Mouse (Mus musculus) neural tube, embryonic 14.5 days (tissue): Measurements from ENCODE around the gene Sub1. TPM values are rescaled to one million over a fixed set of nuclear protein-coding genes. Genes with fewer than 3 reads are reported as not detected.

Experiments
- ATAC-seq: fragments of 200-750 bp; cut with Nextera tagmentation; 2 replicates; pipeline ENCODE4 v1.8.0; 2017; ENCODE audit warnings: low read depth, mild to moderate bottlenecking, moderate TSS enrichment, moderate library complexity
- H3K27ac ChIP-seq: fragments of 300-500 bp; sonication (generic); 2 replicates; pipeline ENCODE4 v1.5.1; 2014; ENCODE audit warnings: low read depth, mild to moderate bottlenecking, control low read depth, low read length, moderate library complexity, mixed read lengths
- H3K27me3 ChIP-seq: fragments of 300-500 bp; sonication (generic); 2 replicates; pipeline ENCODE4 v1.6.1; 2014; ENCODE audit warnings: low read length; ENCODE audit not compliant: control insufficient read depth, insufficient read depth
- H3K36me3 ChIP-seq: fragments of 300-500 bp; sonication (generic); 2 replicates; pipeline ENCODE4 v1.6.1; 2014; ENCODE audit warnings: low read length, mixed read lengths; ENCODE audit not compliant: control insufficient read depth, insufficient read depth
- H3K4me1 ChIP-seq: fragments of 300-500 bp; sonication (generic); 2 replicates; pipeline ENCODE4 v1.6.1; 2014; ENCODE audit warnings: low read length; ENCODE audit not compliant: control insufficient read depth, insufficient read depth
- H3K4me2 ChIP-seq: fragments of 300-500 bp; sonication (generic); 2 replicates; pipeline ENCODE4 v1.6.1; 2014; ENCODE audit warnings: mild to moderate bottlenecking, low read depth, low read length, control low read depth
- H3K4me3 ChIP-seq: fragments of 300-500 bp; sonication (generic); 2 replicates; pipeline ENCODE4 v1.5.1; 2014; ENCODE audit warnings: low read depth, low read length, control low read depth, mixed read lengths
- H3K9ac ChIP-seq: fragments of 300-500 bp; sonication (generic); replicated peaks from 2 replicates; pipeline ENCODE4 v1.6.1; 2014; ENCODE audit warnings: low read depth, mild to moderate bottlenecking, control low read depth, low read length, mixed read lengths
- H3K9me3 ChIP-seq: fragments of 300-500 bp; sonication (generic); 2 replicates; pipeline ENCODE4 v1.6.1; 2016; ENCODE audit warnings: low read length; ENCODE audit not compliant: control insufficient read depth
- WGBS: fragments of 180-500 bp; shearing (Covaris S2); extraction: QIAGEN DNeasy Blood & Tissue Kit; methylation state at CpG from one replicate; pipeline ENCODE4 v1.1.7; 2014; 5-methylcytosine and 5-hydroxymethylcytosine counted together
- polyA plus RNA-seq: library from polyadenylated mRNA; unstranded; fragments of >200 nt; fragmentation: Nextera tagmentation; extraction: Ambion mirVana; gene quantifications from 2 replicates; pipeline ENCODE4 v1.2.1, GENCODE M21; 2014

Sub1 gene
- polyA plus RNA-seq, 1 experiment from 2014 or later = 564 TPM

DNA sequence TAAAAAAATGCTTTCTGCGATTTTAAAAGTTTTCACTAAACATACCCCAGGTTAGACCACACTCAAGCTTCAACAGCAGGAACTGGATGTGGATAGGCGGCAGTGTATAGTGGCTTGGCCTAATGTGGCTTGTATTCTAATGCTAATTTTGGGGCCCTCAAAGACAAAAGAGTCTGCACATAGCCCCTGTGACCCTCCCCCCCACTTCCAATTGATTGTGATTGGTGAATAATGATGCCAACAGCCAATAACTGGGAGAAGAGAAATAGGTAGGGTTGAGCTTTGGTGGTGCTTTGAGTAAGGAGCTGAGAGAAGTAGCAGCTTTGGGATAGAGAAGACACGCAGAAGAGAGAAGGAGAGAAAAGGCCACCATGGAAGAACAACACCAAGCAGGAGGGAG, 35.7 kb upstream of the Sub1 start:
- no peak for ATAC-seq
- no peaks in the 10 kb centered on the region for H3K9me3 ChIP-seq
- no peaks in the 10 kb centered on the region for H3K4me1 ChIP-seq
- H3K36me3 ChIP-seq = no peaks in the 10 kb centered on the region
- no peak overlapping the region for H3K4me3 ChIP-seq
- H3K27me3 ChIP-seq = no peaks in the 10 kb centered on the region
- WGBS = 77% methylated on average over 3 of the region's 3 CpGs
- no peak overlapping the region for H3K4me2 ChIP-seq
- H3K27ac ChIP-seq = no peak overlapping the region
- no peak overlapping the region for H3K9ac ChIP-seq

DNA sequence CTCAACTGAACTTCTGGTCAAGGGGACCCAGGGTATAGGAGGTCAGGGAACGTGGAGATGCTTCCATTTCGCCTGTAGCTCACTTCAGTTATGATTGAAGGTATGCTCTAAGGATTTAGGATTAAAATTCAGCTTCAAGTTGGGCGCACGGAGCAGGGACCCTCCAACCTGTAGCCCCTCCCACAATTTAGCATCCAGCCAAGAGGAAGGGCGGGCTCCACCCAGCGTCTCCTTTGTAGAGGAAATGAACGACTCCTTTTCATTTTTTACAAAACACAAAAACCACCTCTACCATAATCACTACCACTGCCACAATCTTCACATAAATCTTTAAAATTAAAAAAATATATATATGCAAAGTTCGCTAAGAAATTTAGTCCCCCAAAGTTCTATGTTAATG, 35.1 kb upstream of the Sub1 start:
- ATAC-seq = no peak
- no peaks in the 10 kb centered on the region for H3K36me3 ChIP-seq
- H3K9me3 ChIP-seq = no peaks in the 10 kb centered on the region
- no peak overlapping the region for H3K9ac ChIP-seq
- H3K4me3 ChIP-seq = no peak overlapping the region
- no peaks in the 10 kb centered on the region for H3K4me1 ChIP-seq
- no peak overlapping the region for H3K27ac ChIP-seq
- 92% methylated on average over 8 of the region's 8 CpGs for WGBS
- no peaks in the 10 kb centered on the region for H3K27me3 ChIP-seq
- H3K4me2 ChIP-seq = no peak overlapping the region

DNA sequence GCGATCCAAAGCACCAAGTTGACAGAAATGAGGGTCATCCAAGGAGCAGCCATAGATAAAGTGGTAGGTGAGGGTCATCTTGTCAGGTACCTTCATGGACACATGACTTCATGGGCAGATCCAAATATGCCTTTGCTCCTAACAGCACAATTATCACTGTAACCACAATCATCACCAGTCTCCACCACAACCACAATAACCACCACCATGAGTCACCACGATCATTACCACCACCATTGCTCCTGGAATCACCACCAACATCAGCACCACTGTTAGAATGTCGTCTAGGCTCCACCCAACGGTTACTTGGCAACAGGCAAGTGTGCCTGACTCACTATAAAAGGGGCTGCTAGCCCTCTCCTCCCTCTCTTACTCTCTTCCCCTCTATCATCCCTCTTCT, 33.4 kb upstream of the Sub1 start:
- H3K27me3 ChIP-seq = no peaks in the 10 kb centered on the region
- H3K36me3 ChIP-seq = no peaks in the 10 kb centered on the region
- no peaks in the 10 kb centered on the region for H3K4me1 ChIP-seq
- no peaks in the 10 kb centered on the region for H3K9me3 ChIP-seq
- H3K9ac ChIP-seq = no peak overlapping the region
- ATAC-seq = no peak; the same call in 1 of the 2 replicates
- H3K4me2 ChIP-seq = no peak overlapping the region
- H3K4me3 ChIP-seq = no peak overlapping the region
- H3K27ac ChIP-seq = no peak overlapping the region
- 74% methylated on average over 4 of the region's 4 CpGs for WGBS

DNA sequence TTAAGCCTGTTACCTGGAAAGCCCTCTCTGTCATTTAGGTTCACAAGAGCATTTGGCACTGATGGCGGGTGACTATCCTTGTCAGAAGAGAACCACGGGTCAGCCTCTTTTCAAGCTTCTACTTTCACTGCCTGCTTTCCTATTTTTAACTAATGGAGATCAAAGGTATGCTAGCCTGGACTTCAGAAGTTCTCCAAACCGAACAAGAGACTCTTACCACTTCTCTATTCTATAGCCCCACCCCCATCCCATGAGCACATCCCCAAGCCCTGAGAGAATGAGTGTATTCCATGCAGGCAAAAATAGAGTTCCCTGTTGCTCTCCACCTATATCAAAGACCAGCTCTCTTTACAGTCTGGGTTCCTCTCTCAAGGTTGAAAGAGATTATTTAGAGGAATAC, 31.0 kb upstream of the Sub1 start:
- no peaks in the 10 kb centered on the region for H3K9me3 ChIP-seq
- no peak overlapping the region for H3K27ac ChIP-seq
- H3K4me2 ChIP-seq = no peak overlapping the region
- H3K9ac ChIP-seq = no peak overlapping the region
- no peaks in the 10 kb centered on the region for H3K4me1 ChIP-seq
- no peak for ATAC-seq
- no peaks in the 10 kb centered on the region for H3K27me3 ChIP-seq
- 87% methylated on average over 3 of the region's 3 CpGs for WGBS
- H3K36me3 ChIP-seq = no peaks in the 10 kb centered on the region
- H3K4me3 ChIP-seq = no peak overlapping the region

DNA sequence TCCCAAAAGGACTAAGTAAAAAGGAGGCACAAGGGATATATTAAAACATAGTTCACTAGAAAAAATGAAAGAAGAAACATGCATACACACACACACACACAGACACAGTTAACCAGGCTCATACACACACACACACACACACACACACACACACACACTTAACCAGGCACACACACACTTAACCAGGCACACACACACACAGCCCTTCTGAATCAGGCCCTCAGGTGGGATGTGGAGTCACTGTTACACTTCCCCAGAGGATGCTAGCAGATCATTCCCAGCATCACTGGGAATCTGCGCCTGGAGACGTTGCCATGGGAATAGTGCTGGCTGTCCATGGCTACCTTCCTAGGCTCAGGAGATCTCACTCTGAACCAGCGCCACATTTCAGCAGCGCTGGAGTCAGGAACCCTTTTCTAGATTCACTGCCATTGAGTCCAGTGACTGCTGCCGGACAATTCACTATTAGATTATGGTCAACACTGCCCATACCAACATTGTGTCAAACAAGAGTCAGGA, 30.2 kb upstream of the Sub1 start:
- H3K4me2 ChIP-seq = no peak overlapping the region
- no peaks in the 10 kb centered on the region for H3K36me3 ChIP-seq
- H3K4me1 ChIP-seq = no peaks in the 10 kb centered on the region
- H3K27me3 ChIP-seq = no peaks in the 10 kb centered on the region
- no peak overlapping the region for H3K27ac ChIP-seq
- H3K9ac ChIP-seq = no peak overlapping the region
- H3K4me3 ChIP-seq = no peak overlapping the region
- no peak for ATAC-seq
- H3K9me3 ChIP-seq = no peaks in the 10 kb centered on the region
- WGBS = 84% methylated on average over 5 of the region's 5 CpGs

DNA sequence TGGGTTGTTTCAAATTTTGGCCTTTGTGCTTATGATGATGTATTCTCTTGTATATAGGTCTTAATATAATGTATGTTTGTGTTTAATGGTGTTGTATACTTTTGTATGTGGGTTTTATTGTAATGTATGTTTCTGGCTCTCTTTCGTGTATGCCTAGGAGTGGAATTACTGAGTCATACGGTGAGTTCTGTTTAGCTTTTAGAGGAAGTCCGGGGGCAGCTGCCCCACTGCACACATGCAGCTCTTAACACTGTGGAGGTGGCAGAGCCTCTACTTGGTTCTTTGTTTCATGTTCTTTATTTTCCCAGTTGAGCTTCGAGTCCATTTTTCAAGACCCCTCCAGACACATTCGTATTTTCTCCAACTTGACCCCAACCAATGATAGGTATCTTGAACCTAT, 29.2 kb upstream of the Sub1 start:
- Histone ChIP-seq H3K4me1 (no peaks in the 10 kb centered on the region), H3K4me2 (no peak overlapping the region), H3K27ac (no peak overlapping the region), H3K9me3 (no peaks in the 10 kb centered on the region), H3K36me3 (no peaks in the 10 kb centered on the region), H3K9ac (no peak overlapping the region), H3K4me3 (no peak overlapping the region), H3K27me3 (no peaks in the 10 kb centered on the region)
- WGBS = 86% methylated on average over 5 of the region's 5 CpGs
- ATAC-seq = no peak

DNA sequence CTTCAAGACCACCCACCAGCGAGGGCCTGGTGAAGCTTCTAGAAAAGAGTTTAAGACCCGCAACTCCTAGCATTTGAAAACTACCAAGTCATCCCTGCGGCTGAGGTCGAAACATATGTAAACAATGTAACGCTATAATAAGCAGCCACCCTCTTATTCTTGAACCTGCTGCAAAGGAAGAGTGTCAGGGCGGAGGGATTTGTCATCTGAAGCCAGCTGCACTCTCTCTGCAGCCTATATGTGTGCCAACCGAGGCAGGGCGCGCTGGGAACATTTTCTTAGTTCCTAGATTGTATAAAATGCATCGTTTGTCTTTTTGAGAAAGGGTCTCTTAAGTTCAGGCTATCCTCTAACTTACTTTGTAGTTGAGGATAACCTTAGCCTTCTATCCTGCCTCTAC, 28.6 kb upstream of the Sub1 start:
- Histone ChIP-seq H3K4me3 (no peak overlapping the region), H3K9ac (no peak overlapping the region), H3K4me2 (no peak overlapping the region), H3K27me3 (no peaks in the 10 kb centered on the region), H3K36me3 (no peaks in the 10 kb centered on the region), H3K9me3 (no peaks in the 10 kb centered on the region), H3K27ac (no peak overlapping the region), H3K4me1 (no peaks in the 10 kb centered on the region)
- ATAC-seq = no peak
- WGBS = 90% methylated on average over 10 of the region's 10 CpGs

DNA sequence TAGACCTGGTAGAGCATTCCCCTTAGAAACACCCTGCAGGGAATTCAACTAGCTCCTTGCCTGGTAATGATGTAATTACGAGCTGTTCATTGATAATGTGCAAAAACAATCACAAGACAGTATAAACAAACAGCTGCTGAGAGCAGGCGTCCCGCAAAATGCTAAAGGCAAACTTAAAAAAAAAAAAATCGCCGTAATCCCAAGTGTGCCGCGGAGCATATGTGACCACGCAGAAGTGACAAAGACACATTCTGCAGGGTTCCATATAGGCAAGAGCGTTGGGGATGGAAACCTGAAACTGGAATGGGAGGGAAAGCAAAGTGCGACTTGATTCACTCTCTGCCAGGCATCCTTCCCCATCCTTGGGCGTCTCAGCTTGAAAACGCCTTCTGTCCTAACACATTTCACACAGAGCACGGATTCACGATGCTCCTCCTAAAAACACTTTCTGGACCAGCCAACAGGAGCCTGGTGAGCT, 28.0 kb upstream of the Sub1 start:
- ATAC-seq = no peak
- Histone ChIP-seq H3K4me3 (no peak overlapping the region), H3K27ac (no peak overlapping the region), H3K36me3 (no peaks in the 10 kb centered on the region), H3K4me2 (no peak overlapping the region), H3K27me3 (no peaks in the 10 kb centered on the region), H3K9ac (no peak overlapping the region), H3K4me1 (no peaks in the 10 kb centered on the region), H3K9me3 (no peaks in the 10 kb centered on the region)
- WGBS = 51% methylated on average over 14 of the region's 14 CpGs

DNA sequence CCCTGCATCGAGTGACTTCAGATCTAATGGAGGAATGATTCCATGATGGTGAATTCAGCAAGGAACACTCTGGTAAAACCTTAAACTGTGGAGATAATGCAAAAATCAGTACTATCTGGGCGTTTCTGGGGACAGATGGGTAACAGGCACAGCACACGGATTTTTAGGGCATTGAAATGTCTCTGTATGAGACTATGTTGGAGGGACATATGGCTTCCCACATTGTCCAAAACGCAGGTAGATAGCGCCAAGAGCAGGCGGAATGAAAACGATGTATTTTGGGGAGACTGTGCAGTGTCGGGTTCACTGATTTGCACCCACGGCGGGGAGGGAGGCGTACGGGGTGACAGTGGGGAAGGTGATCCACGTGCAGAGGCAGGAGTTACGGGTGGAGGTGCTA, 22.7 kb upstream of the Sub1 start:
- no peaks in the 10 kb centered on the region for H3K36me3 ChIP-seq
- H3K4me3 ChIP-seq = no peak overlapping the region
- no peak overlapping the region for H3K9ac ChIP-seq
- no peaks in the 10 kb centered on the region for H3K9me3 ChIP-seq
- no peaks in the 10 kb centered on the region for H3K27me3 ChIP-seq
- WGBS = 93% methylated on average over 14 of the region's 14 CpGs
- no peak for ATAC-seq
- no peak overlapping the region for H3K4me2 ChIP-seq
- no peaks in the 10 kb centered on the region for H3K4me1 ChIP-seq
- no peak overlapping the region for H3K27ac ChIP-seq

DNA sequence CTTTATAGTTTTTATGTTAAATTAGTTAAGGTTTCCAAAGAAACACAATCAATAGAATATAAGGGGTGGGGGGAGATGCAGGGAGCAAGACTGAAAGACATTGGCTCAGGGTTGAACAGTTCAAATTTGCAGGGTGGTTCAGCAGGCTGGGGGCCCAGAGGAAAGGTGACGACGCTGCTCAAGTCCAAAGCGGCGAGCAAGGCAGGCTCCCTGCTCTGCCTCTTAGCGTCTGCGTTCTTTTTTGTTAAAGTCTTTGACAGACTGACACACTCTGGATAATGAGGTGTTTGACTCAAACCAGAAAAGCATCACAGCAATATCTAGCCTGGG, 21.6 kb upstream of the Sub1 start:
- Histone ChIP-seq H3K9ac (no peak overlapping the region), H3K4me2 (no peak overlapping the region), H3K27ac (no peak overlapping the region), H3K9me3 (no peaks in the 10 kb centered on the region), H3K27me3 (no peaks in the 10 kb centered on the region), H3K4me3 (no peak overlapping the region), H3K36me3 (no peaks in the 10 kb centered on the region), H3K4me1 (no peaks in the 10 kb centered on the region)
- WGBS = 70% methylated on average over 6 of the region's 6 CpGs
- ATAC-seq = no peak
